Mouse (Mus musculus): Measurements from ENCODE around the gene Igf2bp1.

DNA sequence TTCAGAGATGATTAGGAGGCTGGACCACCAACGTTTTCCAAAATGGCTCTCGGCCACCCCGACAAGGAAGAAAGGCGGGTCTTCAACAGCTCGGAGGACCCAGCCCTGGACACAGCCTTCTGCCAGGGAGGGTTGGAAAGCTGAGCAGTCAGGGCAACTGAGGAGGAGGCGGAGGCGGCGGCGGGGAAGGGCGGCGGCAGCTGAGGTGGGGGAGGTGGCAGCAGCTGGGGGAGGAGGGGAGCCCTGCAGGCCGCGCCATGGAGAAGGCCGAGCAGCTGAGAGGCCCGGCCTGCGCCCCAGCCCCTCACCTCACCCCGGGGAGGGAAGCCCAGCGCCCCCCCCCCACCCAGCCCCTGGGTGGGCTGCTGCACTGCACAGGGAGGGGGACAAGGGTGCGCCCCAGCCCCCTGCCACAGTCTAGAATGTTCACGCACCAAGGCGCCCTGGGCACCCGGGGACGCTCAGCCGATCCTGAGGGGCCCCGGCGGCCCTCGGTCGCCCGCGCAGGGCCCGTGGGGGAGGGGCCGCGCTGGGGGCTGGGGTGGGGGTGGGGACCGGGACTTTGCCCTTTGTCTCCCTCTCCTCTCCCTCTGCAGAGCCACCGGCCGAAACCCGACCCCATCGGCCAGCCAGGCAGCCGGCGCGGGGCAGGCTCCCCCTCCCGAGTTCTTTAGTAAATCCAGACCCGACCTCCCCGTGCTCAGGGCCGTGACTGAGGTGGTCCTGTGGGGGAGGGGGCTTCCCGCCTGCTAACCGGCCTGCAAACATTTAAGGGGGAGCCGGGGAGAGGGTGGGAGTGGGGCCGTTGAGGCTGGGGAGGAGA, 14.6 kb downstream of the Igf2bp1 start:
- TF ChIP-seq CTCF (IDR thresholded peaks at IDR 0.05; ENCODE audit: low read depth, low read length) (no peak), POLR2A (IDR thresholded peaks at IDR 0.05; ENCODE audit: borderline replicate concordance, low read depth, low read length) (no peak)
